Mouse (Mus musculus) heart, adult 2 months (tissue): ENCODE results near the gene Col6a3. TPM values are rescaled to one million over a fixed set of nuclear protein-coding genes. Genes with fewer than 3 reads are reported as not detected.

Experiments used
- DNase-seq, 2 experiments: peaks; one replicate each; pipeline ENCODE4 v3.0.0; 2021
- H3K27ac ChIP-seq: fragments of 200-600 bp; 2 replicates; pipeline ENCODE4 v1.8.1; 2022
- H3K27me3 ChIP-seq: fragments of 200-500 bp; 2 replicates; pipeline ENCODE4 v1.6.1; 2012; ENCODE audit warnings: mild to moderate bottlenecking, low read length, inconsistent platforms, mixed read lengths; ENCODE audit not compliant: control insufficient read depth, insufficient read depth
- H3K36me3 ChIP-seq: fragments of 200-500 bp; 2 replicates; pipeline ENCODE4 v1.6.1; 2012; ENCODE audit warnings: low read length, inconsistent platforms; ENCODE audit not compliant: control insufficient read depth, insufficient read depth
- H3K4me1 ChIP-seq: fragments of 200-500 bp; 2 replicates; pipeline ENCODE4 v1.6.1; 2011; ENCODE audit warnings: low read length; ENCODE audit not compliant: control insufficient read depth, insufficient read depth
- H3K4me3 ChIP-seq: fragments of 200-600 bp; 2 replicates; pipeline ENCODE4 v1.8.1; 2022
- H3K79me2 ChIP-seq: fragments of 200-500 bp; replicated peaks from 2 replicates; pipeline ENCODE4 v1.6.1; 2012; ENCODE audit warnings: mild to moderate bottlenecking, inconsistent platforms, low read length, moderate library complexity, mixed read lengths; ENCODE audit not compliant: control insufficient read depth, insufficient read depth
- H3K9ac ChIP-seq: fragments of 200-500 bp; 2 replicates; pipeline ENCODE4 v1.6.1; 2012; ENCODE audit warnings: low read depth, mild to moderate bottlenecking, control low read depth, inconsistent platforms, low read length, mixed read lengths
- CTCF ChIP-seq: fragments of 200-600 bp; IDR thresholded peaks from 2 replicates; pipeline ENCODE4 v1.8.1; 2022; ENCODE audit warnings: antibody characterized with exemption, mild to moderate bottlenecking, moderate library complexity
- EP300 ChIP-seq: fragments of 200-500 bp; IDR thresholded peaks from 2 replicates; pipeline ENCODE4 v1.6.1; 2011; ENCODE audit warnings: low read depth, low read length, control low read depth; ENCODE audit not compliant: insufficient read depth
- POLR2A ChIP-seq: fragments of 200-500 bp; IDR thresholded peaks from 2 replicates; pipeline ENCODE4 v1.6.1; 2011; ENCODE audit warnings: mild to moderate bottlenecking, low read depth, low read length, control low read depth; ENCODE audit not compliant: insufficient read depth
- WGBS: fragments of 180-500 bp; shearing (Covaris S2); methylation state at CpG from one replicate; pipeline ENCODE4 v1.1.7; 2018; 5-methylcytosine and 5-hydroxymethylcytosine counted together
- intact Hi-C: fragments of 180-260 bp; cut with DNase I; formaldehyde crosslinking; loops from one replicate; pipeline ENCODE4 v1.15.1; 2025
- polyA plus RNA-seq: library from polyadenylated mRNA; depleted of rRNA; stranded (reverse); fragments of >200 nt; gene quantifications from 2 replicates; pipeline ENCODE4 v1.2.3, GENCODE M21; 2012
- total RNA-seq, 2 experiments: library from RNA; stranded (reverse); gene quantifications; 2 replicates each; pipeline ENCODE4 v1.2.3; 2021

Col6a3 gene
- total and polyA plus RNA-seq, 3 experiments: 15.8 to 35.9 (median 16.8) TPM

DNA sequence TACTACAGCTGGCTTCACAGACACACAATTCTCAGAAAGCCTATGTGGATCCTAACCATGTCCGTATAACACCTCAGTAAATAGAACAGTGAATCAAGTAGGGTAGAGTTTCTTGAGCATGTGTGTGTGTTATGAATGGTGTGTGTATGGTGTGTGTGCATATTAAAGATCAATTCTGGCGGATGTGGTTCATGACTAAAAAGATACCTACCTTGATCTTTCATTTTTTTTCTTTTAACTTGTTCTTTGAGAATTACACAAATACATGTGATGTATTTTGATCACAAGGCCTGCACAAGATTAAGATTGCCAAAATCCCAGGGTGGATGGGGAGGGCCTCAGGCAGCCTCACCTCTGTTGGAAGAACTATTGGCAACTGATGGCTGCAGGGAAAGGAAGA lies 104.9 kb downstream of the Col6a3 start:
- H3K27ac ChIP-seq: no peak overlapping the region

DNA sequence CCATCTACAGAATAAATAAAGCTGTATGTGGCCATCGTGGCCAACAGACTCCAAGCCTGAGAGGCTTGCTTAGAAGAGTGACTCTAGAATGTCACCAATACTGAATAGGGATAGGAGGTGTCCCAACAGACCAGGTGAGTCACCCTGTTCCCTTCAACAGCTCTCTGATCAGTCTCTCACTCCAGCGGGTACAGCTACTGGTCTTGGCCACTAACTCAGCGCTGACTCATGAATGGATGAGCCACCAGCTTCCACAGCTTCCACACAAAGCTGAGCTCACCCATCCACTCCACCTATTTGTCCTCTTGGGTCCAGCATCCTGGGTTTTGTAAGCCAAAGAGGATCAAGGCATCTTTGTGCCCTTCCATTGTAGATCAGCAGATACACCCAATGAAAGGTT lies 114.3 kb downstream of the Col6a3 start:
- Histone ChIP-seq H3K27me3 (no peaks in the 10 kb centered on the region), H3K79me2 (no peaks in the 10 kb centered on the region), H3K9ac (no peak overlapping the region), H3K36me3 (peaks cover 6% of the 10 kb centered on the region), H3K4me1 (peaks cover 13% of the 10 kb centered on the region), H3K4me3 (no peak overlapping the region), H3K27ac (no peak overlapping the region)
- TF ChIP-seq POLR2A (no peak), EP300 (no peak), CTCF (no peak)
- 82% methylated on average over 3 of the region's 3 CpGs for WGBS
- intact Hi-C loops: no loop called here
- no peak for DNase-seq

More for the DNA sequence above, 104.9 kb downstream of the Col6a3 start:
- DNase-seq: no peak
- H3K36me3 ChIP-seq: no peaks in the 10 kb centered on the region
- no peak overlapping the region for H3K4me3 ChIP-seq
- H3K79me2 ChIP-seq: no peaks in the 10 kb centered on the region
- H3K9ac ChIP-seq: no peak overlapping the region
- intact Hi-C loops: no loop called here
- TF ChIP-seq EP300 (no peak), POLR2A (no peak), CTCF (no peak)
- WGBS: 96% methylated on average over 2 of the region's 2 CpGs
- no peaks in the 10 kb centered on the region for H3K27me3 ChIP-seq
- peaks cover 5% of the 10 kb centered on the region for H3K4me1 ChIP-seq

DNA sequence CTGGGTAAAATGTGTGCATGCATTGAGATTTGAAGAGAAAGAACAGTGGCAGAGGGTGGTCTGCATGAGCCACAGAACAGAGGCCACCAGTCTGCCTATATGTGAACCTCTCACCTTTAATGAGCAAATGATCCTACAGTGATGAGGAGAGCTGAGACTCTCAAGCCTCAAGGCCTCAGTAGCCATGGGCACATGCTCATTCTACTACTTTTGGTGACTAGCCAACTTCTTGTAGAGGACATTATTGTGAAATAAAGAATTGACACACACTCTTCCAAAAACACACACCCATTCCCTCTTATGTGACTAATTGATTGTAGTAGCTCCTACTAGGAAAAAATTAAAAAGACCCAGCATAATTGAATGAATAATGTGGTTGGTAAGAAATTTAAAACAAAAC lies 120.0 kb downstream of the Col6a3 start:
- peaks cover 3% of the 10 kb centered on the region; the same call in 1 of the 2 replicates for H3K4me1 ChIP-seq
- H3K36me3 ChIP-seq: no peaks in the 10 kb centered on the region
- no peak overlapping the region for H3K9ac ChIP-seq
- H3K4me3 ChIP-seq: no peak overlapping the region
- peak overlapping the region; percentile 7; the same call in 1 of the 2 replicates for H3K27ac ChIP-seq
- intact Hi-C loops: no loop called here
- no peaks in the 10 kb centered on the region for H3K27me3 ChIP-seq
- TF ChIP-seq CTCF (no peak), EP300 (no peak), POLR2A (no peak)
- no peaks in the 10 kb centered on the region for H3K79me2 ChIP-seq
- DNase-seq: no peak

DNA sequence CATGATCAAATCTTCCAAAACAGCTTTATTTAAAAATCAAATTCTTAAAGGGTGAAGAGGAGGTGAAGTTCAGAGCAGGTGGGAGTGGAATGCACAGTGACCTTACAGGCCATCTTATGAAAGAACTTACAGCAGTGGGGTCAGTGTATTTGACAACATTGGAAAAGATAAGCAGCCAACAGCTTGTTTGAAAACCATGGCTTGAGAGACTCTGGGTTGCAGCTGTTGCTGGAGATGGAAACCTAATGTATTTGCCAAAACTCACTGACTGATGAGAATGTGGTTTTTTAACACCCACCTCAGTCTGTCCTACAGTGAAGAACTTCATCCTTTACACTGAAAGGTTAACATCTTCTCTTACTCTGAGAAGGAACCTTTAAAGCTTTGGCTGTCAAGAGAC lies 120.4 kb downstream of the Col6a3 start:
- no peak for DNase-seq
- Histone ChIP-seq H3K27ac (peak overlapping the region; percentile 7; the same call in 1 of the 2 replicates), H3K36me3 (no peaks in the 10 kb centered on the region)

DNA sequence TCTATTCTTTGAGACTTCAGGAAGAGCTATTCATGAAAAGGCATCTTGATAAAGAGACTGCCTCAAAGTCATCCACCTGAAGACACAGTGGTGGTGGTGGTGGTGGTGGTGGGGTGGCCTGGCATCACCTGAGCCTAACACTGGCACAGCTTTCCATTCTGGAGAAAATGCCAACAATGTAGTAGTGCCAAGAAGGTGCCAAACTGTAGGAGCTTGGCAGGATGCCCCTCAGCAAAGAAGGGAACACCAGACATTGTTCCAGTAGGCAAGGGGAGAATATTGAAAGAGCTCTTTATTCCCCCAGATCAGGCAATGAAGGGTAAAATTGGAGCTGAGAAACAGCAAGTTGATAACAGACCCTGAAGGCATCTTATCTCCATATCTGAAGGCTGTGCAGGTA lies 121.8 kb downstream of the Col6a3 start:
- no peaks in the 10 kb centered on the region for H3K79me2 ChIP-seq
- DNase-seq: no peak
- TF ChIP-seq EP300 (no peak), POLR2A (no peak), CTCF (no peak)
- H3K27me3 ChIP-seq: no peaks in the 10 kb centered on the region
- H3K4me1 ChIP-seq: peaks cover 3% of the 10 kb centered on the region; the same call in 1 of the 2 replicates
- H3K9ac ChIP-seq: no peak overlapping the region
- H3K36me3 ChIP-seq: no peaks in the 10 kb centered on the region
- no peak overlapping the region for H3K27ac ChIP-seq
- intact Hi-C loops: no loop called here
- no peak overlapping the region for H3K4me3 ChIP-seq

More for the DNA sequence above, 120.4 kb downstream of the Col6a3 start:
- Histone ChIP-seq H3K9ac (no peak overlapping the region), H3K79me2 (no peaks in the 10 kb centered on the region), H3K4me1 (peaks cover 3% of the 10 kb centered on the region; the same call in 1 of the 2 replicates), H3K4me3 (no peak overlapping the region), H3K27me3 (no peaks in the 10 kb centered on the region)
- TF ChIP-seq EP300 (no peak), CTCF (no peak), POLR2A (no peak)
- intact Hi-C loops: no loop called here

DNA sequence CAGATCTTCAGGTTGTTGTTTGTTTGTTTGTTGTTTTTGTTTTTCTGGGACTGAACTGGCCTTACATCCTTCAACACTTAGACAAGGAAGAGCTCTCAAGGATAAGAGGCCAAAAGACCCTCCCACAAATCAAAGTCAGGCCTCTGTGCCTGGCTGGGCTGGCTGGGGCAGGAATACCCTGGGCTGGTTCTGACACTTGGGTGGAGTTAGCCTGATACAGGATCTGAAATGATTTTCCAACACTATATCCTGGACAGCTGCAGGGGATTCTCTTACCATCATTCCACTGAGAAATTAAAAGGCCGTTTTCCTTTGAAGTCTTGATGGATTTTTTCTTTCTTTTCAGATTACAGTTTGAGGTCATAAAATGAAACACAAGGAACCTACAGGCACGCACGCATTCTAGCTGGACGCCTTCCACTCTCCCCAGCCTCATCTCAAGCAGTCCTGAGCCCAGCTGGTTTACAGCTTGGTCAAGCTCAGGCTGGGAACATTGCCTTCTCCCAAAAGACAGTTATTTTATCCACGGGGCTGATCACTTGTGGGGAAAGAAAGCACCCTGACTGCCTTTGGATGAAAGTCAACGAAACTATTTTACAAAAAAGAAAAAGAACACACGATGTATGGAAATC lies 123.0 kb downstream of the Col6a3 start:
- H3K4me1 ChIP-seq: peaks cover 4% of the 10 kb centered on the region
- no peaks in the 10 kb centered on the region for H3K79me2 ChIP-seq
- TF ChIP-seq CTCF (no peak), EP300 (no peak), POLR2A (no peak)
- intact Hi-C loops: no loop called here
- H3K36me3 ChIP-seq: no peaks in the 10 kb centered on the region
- 59% methylated on average over 7 of the region's 7 CpGs for WGBS
- no peak overlapping the region for H3K27ac ChIP-seq
- no peak overlapping the region for H3K4me3 ChIP-seq
- no peaks in the 10 kb centered on the region for H3K27me3 ChIP-seq
- peak in 1 of 2 experiments; percentile 24 for DNase-seq
- no peak overlapping the region for H3K9ac ChIP-seq
